Mouse (Mus musculus) Patski (cell line): ENCODE measurements around the gene Exosc5. TPM values are rescaled to one million over a fixed set of nuclear protein-coding genes. Genes with fewer than 3 reads are reported as not detected.
A peak's percentile ranks its signal among the peaks of the same experiment; 100 is the strongest.

Experiments used
- ATAC-seq: fragments of 100-300 bp; one replicate; pipeline ENCODE4 v1.8.0; 2021
- CTCF ChIA-PET: fragments of 350-600 bp; sonication (Branson Sonifier 250); formaldehyde crosslinking; loops from one replicate; lab custom pipeline; 2022; ENCODE audit warnings: inconsistent platforms; lab: Charles Lee
- POLR2A ChIA-PET: fragments of 350-600 bp; sonication (Branson Sonifier 250); formaldehyde crosslinking; loops from one replicate; lab custom pipeline; 2022; ENCODE audit warnings: antibody characterized with exemption, inconsistent platforms; lab: Charles Lee
- DNase-seq: peaks from one replicate; pipeline ENCODE4 v3.0.0-alpha.2; 2011; ENCODE audit warnings: low read depth, low spot score
- H3K27me3 ChIP-seq: fragments of 371-371 bp; one replicate; pipeline ENCODE4 v1.5.1; 2021
- CTCF ChIP-seq: fragments of 100-300 bp; IDR thresholded peaks from one replicate; pipeline ENCODE4 v1.5.1; 2021
- in situ Hi-C: fragments of 300-500 bp; cut with MboI; formaldehyde crosslinking; loops from 3 replicates; pipeline ENCODE4 v1.11.1; 2018; ENCODE audit warnings: low pct_unique_long_range_greater_than_20kb, mixed read lengths
- polyA plus RNA-seq: library from polyadenylated mRNA; unstranded; gene quantifications from one replicate; pipeline ENCODE4 v1.2.3, GENCODE M21; 2021

The Exosc5 gene
- polyA plus RNA-seq, 1 experiment from 2014 or later, result 32.9 TPM

- no peak for DNase-seq
- no peak for TF ChIP-seq CTCF
- ChIA-PET CTCF (no interaction called here), POLR2A (no interaction called here)
- H3K27me3 ChIP-seq, result no peaks in the 10 kb centered on the region
- ATAC-seq, result no peak
- in situ Hi-C loops, result no loop called here
Measured at GRCm38 (mm10) chr7:25717478-25717877, 58.5 kb downstream of the Exosc5 start.

- in situ Hi-C loops, result no loop called here
- no peaks in the 10 kb centered on the region for H3K27me3 ChIP-seq
- TF ChIP-seq CTCF, result no peak
- ATAC-seq, result peak; percentile 70
- ChIA-PET CTCF (interaction anchor here (1.3 to 1.6 kb wide), 2 partner anchors 13 to 17 kb away, joined by 4 to 7 read pairs; no protein-coding TSS in a partner anchor), POLR2A (interaction anchor here (0.7 to 0.8 kb wide), 2 partner anchors 30 to 60 kb away, joined by 3 read pairs; partner anchors contain the start of gene Exosc5)
- peak; percentile 73 for DNase-seq
Measured at GRCm38 (mm10) chr7:25718788-25719417, 59.9 kb downstream of the Exosc5 start, which contains the start of gene Ccdc97. TSS of gene Ccdc97 (minus strand) at chr7:25719088.

GRCm38 (mm10) chr7:25719761-25720610, 61.0 kb downstream of the Exosc5 start:
- no peaks in the 10 kb centered on the region for H3K27me3 ChIP-seq
- ChIA-PET POLR2A (interaction anchor here (0.6 to 1.5 kb wide), 4 partner anchors 9 to 78 kb away, joined by 3 to 6 read pairs (median 4); partner anchors contain the start of gene B9d2), CTCF (interaction anchor here (0.7 to 1.6 kb wide), 7 partner anchors 9 to 85 kb away, joined by 3 to 7 read pairs (median 4); no protein-coding TSS in a partner anchor)
- DNase-seq, result no peak
- ATAC-seq, result no peak
- TF ChIP-seq CTCF, result no peak
- in situ Hi-C loops, result loop anchor here (10.0 kb wide), 1 partner anchor 185 kb away; no protein-coding TSS in a partner anchor

GRCm38 (mm10) chr7:25720760-25721159, 61.8 kb downstream of the Exosc5 start:
- no peak for TF ChIP-seq CTCF
- in situ Hi-C loops, result loop anchor here (10.0 kb wide), 1 partner anchor 184 kb away; no protein-coding TSS in a partner anchor
- ATAC-seq (no peak), DNase-seq (no peak)
- ChIA-PET CTCF (interaction anchor here (0.7 to 1.6 kb wide), 6 partner anchors 8 to 84 kb away, joined by 3 to 7 read pairs (median 4); no protein-coding TSS in a partner anchor), POLR2A (interaction anchor here (1.5 kb wide), 1 partner anchor 40 kb away, joined by 4 read pairs; the partner anchor contains the start of gene B9d2)
- no peaks in the 10 kb centered on the region for H3K27me3 ChIP-seq

Other genes starting within 250 kb of the Exosc5 start
- 0.10 TPM for gene Cxcl17, start 246.3 kb upstream of the Exosc5 start, polyA plus RNA-seq
- gene Ceacam1, start 181.6 kb upstream of the Exosc5 start, polyA plus RNA-seq, result 1.2 TPM
- gene Ceacam2, start 119.3 kb upstream of the Exosc5 start, polyA plus RNA-seq, result 0.28 TPM
- gene Erich4, start 43.3 kb upstream of the Exosc5 start, polyA plus RNA-seq, result not detected
- 43.3 TPM for gene Dmac2, start 39.8 kb upstream of the Exosc5 start, polyA plus RNA-seq
- gene B3gnt8, start 32.5 kb upstream of the Exosc5 start, polyA plus RNA-seq, result 0.23 TPM
- gene Bckdha, start 183 bp upstream of the Exosc5 start, polyA plus RNA-seq, result 72.5 TPM
- 0.49 TPM for gene Tmem91, start 16.0 kb downstream of the Exosc5 start, polyA plus RNA-seq
- 40.2 TPM for gene B9d2, start 21.6 kb downstream of the Exosc5 start, polyA plus RNA-seq
- 29.7 TPM for gene Tgfb1, start 27.8 kb downstream of the Exosc5 start, polyA plus RNA-seq
- gene Ccdc97, start 59.9 kb downstream of the Exosc5 start, polyA plus RNA-seq, result 33.7 TPM
- gene Hnrnpul1, start 95.6 kb downstream of the Exosc5 start, polyA plus RNA-seq, result 123 TPM
- gene Axl, start 129.5 kb downstream of the Exosc5 start, polyA plus RNA-seq, result 473 TPM
- gene Cyp2s1, start 157.7 kb downstream of the Exosc5 start, polyA plus RNA-seq, result 0.42 TPM
- gene Cyp2b10, start 238.5 kb downstream of the Exosc5 start, polyA plus RNA-seq, result not detected